Mouse (Mus musculus) cerebellum, adult 18-20 months (tissue): ENCODE data around the gene Hist1h1d.

ENCODE experiments used
- DNase-seq, 2 experiments: peaks; one replicate each; pipeline ENCODE4 v3.0.0; 2021

Gene Hist1h1d

DNA sequence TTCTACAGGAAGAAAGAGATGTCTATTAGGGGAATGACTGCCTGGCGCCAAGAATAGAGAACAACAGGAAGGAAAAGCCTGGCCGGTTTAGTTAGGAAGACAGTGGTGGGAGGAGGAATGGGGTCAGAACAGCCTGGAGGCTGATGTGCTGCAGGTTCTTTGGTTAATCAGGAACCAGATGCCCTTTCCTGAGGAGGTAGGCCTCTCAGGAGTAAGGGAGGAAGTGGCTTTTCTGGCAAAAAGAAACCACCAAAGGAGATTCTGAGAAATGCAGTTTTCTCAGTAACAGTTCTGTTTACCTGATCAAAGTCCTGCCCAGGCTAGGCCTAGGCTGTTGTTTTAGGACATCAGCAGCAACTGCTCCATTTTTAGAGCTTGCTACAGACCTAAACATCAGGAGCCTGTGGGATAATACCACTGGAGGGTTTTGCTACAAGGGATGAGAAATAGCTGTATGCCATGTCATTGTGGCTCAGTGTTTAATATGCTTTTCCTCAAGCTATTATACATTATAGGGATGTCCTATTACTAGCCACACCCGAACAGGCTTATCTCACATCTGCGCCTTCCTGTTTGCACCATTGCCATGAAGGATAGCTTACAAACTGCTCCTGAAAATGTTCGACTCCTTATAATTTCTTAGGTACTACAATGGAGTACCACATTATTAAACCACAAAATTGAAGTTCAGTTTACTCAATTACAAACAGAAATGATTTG lies 40.1 kb downstream of the Hist1h1d start:
- no peak for DNase-seq

DNA sequence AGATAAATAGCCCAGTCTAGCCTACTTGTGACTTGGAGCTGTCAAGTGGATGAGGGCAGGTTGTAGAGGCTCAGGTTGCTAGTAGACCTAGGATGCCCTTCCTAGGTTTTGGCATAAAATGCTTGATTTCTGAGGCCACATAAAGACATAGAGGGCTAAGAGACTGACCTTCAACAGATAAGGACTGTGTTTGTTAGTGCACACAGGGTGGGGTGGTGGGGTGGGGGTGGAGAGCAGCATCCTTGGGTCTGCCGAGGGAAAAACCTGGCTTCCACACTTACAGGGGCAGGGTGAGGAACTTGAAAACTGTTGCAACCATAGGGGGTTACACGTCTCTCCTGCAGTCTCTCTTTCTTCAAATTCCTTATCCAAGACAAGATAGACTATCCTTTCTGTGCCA lies 42.1 kb downstream of the Hist1h1d start:
- no peak for DNase-seq

DNA sequence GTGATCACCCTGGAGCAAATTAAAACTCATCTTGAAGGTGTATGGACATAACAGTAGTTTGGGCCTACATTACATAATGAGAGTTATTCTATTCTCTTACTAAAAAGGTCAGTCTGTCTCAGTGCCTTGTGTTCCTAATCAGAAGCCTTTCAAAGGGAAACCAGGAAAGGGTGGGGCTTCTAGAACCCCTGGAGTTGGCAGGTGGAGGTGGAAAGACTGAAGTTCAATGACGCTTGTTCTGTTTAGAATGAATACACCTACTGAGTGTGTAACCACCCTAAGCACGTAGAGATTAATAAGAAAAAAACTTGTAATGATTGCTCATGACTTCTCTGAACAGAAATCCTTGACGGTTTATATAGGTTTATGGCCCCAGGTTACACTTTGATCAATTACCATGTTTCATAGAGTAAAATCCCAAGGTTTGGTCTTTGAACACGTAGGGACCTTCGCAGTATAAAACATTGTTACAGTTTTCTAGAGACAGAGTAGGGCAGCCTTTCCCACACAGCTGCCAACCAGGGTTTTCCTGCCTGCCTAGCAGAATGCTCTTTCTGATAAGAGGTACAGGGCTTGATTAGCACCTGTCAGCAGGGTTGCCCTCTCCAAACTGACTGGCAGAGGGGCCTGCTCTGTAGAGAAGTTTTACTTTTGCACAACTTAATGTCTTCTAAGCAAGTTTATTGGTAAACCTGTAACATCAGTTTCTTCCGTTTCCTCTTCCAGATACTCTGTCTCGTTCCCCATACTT lies 42.7 kb downstream of the Hist1h1d start:
- no peak for DNase-seq

DNA sequence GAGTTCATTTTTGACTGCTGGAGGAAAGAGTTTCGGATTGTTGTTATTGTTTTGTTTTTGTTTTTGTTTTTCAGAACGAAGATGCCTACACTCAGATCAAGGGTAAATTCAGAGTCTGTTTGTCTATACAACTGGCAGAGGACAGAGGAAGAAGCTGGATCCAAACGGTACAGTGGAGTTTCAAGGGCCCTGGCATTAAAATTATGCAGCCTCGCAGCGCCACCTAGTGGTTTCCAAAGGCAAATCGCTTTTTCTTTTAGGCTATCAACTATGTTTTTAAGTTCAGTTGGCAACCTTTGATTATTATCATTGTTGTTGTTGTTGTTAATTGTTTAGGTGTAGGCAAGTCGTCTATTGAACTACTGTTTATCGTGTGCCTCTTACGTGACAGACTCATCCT lies 44.9 kb downstream of the Hist1h1d start:
- peak; percentile 72 to 84 for DNase-seq

DNA sequence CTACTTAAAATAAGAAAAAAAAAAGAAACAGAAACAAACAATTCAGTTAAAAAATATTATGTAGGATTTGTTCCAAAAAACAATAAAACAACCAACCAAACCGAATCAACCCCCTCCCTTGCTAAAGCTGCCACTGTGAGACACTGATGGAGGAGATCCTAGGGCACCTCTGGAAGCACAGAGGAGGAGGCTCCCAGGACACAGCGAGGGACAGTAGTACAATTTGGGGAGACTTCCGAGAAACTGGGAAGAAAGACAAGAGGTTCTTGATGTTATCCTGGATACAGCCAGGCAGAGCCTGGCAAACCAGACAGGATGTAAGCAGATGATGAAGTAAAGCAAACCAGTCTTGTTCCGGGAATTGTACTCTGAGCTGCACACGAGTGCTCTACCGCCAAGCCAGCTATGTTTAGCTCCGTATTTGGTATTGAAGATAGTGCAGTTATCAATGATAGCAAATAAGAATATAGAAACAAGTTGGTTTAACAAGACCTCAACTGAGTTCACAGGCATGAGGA lies 50.2 kb downstream of the Hist1h1d start:
- DNase-seq = no peak

DNA sequence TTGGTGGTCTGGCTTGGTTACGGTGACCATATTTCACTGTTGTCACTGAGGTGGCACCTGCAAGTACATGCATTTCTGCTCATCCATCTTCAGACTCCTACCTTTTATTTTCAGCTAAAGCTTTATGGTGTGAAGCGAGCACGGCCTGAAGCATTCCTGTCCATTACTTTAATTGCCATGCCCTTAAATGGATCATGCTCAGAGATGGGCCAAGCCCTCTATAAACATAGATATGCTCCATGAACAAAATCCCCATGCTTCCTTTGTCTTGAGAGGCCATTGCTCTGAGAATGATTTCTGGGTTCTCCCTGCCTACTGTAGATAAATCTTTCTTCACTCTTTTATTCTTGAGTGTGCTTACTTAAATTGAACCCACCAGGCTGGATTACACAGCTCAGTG lies 51.4 kb downstream of the Hist1h1d start:
- no peak for DNase-seq

DNA sequence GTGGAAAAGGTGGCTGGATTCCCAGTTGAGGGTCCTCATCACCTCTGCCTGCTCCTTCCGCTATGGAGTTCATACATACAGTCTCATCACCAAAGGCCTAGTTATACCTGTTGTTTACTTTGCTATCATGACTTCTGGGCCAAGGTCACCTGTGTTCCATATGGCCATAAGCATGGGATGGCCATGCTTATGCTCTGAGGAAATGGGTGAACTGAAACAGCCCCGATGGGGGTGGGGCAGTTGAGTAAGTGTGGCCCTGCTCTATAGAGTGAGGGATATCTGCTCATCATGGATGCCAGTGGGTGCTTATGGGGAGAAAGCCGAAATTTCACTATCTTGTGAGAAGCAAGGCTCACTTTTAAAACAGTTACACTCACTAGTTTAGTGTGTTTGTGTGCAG lies 52.0 kb downstream of the Hist1h1d start:
- DNase-seq = no peak

DNA sequence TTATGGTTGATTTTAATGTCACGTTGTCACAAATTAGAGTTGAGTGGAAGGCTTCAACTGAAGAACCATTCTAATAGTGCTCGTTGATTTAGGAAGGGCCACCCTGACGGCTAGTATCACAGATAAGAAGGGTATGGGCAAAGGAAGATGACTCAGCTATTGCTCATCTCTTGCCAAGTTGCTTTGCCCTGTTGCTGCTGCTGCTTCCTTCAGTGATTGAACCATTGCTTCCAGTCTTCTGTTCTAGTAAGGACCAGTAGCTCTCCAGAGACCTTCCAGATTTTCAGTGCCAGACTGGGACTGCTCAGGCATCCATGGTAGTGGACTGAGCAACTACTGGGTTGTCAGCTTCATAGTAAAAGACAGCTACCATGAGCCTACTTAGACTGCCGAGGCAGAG lies 56.1 kb downstream of the Hist1h1d start:
- no peak for DNase-seq

DNA sequence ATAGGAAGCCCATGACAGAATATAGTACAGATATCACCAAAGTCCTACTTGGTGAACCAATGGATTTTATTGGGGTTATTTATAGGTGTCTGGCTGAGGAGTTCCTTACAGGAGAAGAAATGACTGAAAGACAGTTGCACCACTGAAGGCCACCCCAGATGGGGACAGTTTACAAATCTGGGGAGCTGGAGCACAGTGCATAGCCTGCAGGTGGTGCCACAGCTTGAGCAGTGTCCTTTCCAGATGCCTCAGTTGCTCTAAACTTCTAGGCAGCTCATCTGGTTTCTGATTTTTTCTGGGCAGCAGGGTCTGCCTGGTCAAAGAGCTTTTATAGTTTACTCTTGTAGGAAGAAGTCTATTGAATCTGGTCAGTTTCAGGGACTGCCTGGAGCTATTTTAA lies 56.8 kb downstream of the Hist1h1d start:
- DNase-seq = no peak
